Mouse (Mus musculus) c-Kit-positive CD71-negative TER-119-negative erythroid progenitor cells, embryonic 14.5 days (primary cell): ENCODE measurements around the gene Gm20517.
"Not testable (repeated sequence)": the region's sequence is repeated elsewhere in the genome, so short reads cannot be mapped to it uniquely, and the experiment has no call there.

ENCODE experiments used
- DNase-seq: peaks from one replicate; pipeline ENCODE4 v3.0.0-alpha.2; 2013; ENCODE audit warnings: low read depth

Gene Gm20517

DNA sequence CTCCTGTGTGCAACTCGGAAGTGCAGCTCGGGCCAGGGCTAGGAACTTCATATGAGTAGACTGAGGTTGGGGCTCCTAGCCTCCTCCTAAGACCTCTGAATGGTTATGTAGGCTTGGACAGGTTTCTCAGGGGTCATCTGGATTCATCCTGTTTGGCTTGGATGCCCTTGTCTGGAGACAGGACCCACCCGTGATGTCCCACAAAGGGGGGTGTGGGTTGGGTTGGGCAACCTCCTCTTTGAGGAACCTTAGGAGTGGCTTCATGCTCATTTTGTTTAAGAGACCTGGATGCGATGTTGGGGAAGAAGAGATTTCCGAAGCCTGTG lies 14.6 kb upstream of the Gm20517 start:
- DNase-seq, result no peak

DNA sequence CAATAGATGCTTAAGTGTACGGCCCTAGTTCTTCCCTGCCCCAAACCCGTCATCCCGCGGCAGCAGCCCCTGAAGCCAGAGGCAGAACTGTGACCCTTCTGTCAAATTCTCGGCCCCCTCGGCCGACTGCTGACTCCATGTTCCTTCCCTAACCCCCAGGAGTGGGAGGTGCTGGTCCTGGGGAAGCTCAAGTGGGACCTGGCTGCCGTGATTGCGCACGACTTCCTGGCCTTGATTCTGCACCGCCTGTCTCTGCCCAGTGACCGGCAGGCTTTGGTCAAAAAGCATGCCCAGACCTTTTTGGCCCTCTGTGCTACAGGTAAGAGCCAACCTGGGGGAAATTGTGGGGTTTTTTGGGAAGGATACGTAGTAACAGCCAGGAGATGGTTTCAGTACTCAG lies 14.1 kb upstream of the Gm20517 start:
- DNase-seq, result no peak

DNA sequence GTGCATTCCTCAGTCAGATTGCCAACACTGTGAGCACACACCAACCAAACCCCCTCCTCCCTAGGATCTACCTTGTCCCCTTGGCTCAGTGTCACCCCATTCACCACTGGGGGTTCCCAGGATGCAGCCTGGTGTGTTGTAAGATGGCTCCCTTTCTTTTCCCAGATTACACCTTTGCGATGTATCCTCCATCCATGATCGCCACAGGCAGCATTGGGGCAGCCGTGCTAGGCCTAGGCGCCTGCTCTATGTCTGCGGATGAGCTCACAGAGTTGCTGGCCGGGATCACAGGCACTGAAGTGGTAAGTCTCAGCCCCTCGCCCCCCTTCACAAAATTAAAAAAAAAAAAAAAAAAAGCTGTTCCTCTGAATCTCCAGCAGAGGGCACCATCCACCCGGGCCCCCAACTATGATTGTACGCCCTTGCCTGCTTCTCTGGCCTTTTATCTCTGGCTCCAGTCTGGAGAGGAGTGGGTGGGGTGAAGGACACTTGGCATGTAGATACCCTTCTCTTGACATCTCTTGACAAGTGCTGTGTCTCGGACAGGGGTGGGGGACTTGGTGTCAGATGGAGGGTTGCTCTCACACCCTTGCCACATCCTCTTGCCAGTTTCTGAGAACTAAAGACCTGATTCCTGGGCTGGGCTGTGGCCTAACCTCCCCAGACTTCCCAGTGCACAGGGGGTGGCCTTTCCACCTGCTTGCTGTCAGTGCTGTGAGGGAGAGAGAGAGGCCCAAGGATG lies 13.4 kb upstream of the Gm20517 start:
- DNase-seq, result peak; percentile 60

DNA sequence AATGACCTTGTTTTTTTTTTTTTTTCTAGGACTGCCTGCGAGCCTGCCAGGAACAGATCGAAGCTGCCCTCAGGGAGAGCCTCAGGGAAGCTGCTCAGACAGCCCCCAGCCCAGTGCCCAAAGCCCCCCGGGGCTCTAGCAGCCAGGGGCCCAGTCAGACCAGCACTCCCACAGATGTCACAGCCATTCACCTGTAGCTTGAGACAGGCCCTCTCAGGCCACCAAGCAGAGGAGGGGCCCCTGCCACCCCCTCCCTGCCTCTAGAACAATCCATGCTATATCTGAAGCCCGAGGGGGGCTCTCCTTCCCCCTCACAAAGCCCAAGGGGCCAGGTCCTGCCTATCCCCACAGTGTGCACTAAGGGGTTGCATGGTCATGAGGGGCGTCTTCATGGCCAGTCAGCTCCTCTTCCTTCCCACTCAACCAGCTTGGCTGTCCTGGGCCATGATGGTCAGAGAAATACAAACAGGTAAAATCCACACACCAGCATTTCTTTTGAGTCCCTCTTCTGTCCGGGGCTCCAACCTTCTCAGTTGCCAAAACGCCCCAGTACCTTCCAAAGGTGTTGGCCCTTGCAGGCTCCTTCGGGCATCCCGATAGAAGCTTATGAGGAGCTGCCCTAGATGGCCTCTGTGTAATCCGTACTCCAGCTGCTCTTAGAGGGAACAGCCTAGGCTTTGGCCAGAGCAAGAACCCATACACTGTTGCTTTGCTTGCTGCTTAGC lies 12.6 kb upstream of the Gm20517 start:
- not testable (repeated sequence) for DNase-seq

DNA sequence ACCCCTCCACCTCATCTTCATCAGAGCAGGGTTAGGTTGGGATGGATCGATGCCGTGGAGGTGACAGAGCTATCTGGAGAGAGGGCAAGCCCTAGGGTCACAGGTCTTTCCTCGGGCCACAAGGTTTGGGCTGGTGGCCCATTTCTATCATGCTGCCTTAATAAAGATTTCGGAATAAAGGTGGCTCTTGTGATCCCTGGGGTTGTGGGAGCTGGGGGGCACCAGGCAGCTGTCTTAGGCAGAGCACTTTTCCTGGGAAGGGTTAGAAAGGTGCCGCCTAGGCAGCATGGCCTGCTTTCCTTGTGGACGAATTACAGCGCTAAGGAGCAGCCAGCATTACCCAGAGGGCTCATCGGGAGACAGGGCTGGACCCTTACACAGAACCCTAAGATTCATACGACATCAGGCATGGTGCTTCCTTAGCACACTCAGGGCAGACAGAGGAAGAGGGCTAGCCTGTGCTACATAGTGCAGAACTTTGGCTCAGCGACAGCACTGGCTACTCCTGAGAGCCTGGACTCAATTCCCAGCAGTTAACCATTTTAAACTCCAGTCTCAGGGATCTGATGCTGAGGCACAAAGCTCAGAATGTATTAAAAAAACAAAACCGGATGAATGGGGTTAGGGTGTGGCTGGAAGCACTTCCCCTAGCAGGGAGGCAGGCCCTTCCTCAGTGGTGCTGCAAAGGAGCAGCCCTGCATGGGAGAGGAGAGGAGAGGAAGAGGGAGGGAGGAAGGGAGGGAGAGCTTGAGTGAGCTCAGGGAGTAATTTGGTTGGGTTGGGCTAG lies 11.7 kb upstream of the Gm20517 start:
- no peak for DNase-seq

DNA sequence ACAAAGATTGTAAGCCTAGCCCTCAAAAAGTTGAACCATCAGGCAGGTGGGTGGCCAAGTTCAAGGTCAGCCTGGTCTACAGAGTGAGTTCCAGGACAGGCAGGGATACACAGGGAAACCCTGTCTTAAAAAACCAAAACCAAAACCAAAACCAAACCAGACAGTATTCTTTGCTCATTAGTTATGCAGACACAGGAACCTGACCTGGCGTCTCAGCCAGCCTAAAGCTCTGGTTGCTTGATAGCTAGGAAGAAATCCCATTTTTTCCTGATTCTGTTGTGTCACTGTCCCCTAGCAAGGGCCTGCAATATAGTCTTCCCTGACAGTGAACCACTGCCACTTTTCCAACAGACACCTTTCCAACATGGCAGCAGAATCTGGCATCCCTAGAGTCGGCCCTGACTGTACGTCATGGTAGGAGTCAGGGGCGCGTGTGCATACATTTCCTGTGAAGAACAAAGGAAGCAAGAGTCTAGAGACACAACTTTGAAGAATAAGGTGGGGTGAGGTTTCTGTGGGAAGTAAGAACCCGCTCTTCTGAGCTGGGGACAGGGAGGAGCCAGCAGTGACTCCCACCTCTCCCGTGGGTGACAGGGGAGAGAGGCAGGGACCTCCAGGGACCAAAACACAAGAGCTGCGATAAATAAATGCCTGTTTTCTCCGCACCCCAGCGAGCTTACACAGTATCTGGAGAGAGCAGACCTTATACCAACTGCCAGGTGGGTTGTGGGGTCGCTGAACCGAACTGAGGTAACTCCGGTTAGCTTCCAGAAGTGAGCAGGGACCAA lies 10.6 kb upstream of the Gm20517 start:
- DNase-seq, result no peak

DNA sequence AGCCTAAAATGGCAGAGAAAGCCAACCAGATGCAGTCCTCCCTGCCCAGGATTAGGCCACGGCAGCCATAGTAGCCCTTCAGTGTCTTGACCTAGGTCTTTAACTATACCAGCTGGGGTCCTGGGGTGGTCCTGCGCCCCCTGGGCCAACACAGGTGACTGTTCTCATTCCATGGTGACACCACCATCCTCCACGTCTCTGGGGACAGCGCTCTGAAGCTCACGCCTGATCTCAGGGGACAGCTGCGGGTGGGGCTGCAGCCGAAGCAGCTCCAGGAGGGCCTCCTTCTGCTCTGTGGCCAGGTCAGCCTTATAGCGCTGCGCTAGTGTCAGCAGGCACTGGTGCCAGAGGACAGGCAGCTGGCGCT lies 10.0 kb upstream of the Gm20517 start:
- DNase-seq, result no peak

DNA sequence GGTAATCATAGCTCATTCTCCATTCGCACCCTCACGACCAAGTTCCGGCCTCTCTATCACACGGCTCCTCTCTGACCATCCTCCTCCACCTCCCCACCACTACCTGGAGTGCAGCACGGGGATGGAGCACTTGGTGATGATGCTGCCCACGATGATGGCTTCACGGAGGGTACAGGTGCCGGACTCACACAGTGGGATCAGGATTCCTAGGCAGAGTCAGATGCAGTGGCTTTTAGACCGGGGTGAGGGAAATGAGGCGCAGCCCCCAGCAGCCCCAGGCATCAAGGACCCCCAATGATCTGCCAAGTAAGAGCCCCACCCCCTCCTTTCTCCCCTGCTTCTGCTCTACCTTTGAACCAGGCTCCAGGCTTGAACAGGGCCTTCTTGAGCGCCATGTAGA lies 9.1 kb upstream of the Gm20517 start:
- no peak for DNase-seq

DNA sequence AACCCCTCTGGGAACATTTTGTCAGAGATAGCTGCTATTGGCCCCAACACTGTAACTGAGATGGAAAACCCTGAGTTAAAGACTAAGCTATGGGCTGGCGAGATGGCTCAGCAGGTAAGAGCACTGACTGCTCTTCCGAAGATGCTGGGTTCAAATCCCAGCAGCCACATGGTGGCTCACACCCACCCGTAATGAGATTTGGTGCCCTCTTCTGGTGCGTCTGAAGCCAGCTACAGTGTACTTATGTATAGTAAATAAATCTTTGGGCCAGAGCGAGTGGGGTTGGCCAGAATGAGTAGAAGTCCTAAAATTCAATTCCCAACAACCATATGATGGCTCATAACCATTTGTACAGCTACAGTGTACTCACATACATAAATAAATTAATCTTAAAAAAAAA lies 5.2 kb upstream of the Gm20517 start:
- DNase-seq, result no peak

DNA sequence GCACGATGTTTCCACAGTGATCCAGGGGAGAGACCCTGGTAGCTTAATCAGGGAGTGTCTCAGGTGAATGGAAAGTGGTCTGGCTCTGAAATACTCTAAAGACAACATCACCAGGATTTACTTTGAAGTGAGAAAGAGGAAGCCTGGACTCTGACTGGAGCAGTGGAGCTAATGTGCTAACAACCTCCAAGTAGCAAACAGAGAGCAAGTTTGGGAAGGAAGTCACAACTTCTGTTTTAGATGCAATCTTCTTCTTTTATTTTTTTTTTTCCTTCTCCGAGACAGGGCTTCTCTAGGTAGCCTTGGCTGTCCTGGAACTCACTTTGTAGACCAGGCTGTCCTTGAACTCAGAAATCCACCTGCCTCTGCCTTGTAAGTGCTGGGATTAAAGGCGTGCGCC lies 2.2 kb upstream of the Gm20517 start:
- no peak for DNase-seq

DNA sequence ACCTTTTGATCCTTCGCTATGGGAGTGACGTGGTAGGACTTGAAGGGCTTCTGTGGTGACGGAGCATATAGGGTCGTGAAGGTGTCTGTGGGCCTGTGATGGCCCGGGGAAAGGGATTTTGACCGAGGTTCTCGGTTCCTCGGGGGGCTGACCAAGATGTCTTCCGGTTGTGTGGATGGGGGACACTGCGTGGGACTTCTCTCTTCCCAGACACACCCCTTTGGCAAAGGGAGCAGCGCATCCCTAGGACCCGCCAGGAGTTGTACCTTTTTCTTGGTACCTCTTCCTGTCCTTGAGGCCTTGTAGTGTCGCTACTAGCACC lies 233 bp downstream of the Gm20517 start:
- DNase-seq, result no peak

DNA sequence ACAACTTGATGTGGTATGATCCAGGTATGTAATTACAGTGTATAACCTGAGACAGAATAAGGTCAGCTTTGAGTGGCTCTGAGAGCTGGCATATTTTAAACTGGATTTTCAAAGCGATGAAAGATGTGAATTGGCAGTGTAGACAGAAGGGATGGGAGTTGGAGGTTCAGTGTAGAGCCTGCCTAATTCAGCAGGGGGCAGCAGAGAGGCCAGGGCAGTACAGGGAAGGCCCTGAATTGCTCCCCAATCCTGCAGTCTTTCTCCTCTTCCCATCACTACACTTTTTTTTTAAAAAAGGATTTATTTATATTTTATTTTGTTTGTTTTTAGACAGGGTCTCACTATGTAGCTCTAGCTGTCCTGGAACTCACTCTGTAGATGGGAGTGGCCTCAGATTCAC lies 2.6 kb downstream of the Gm20517 start:
- peak; percentile 38 for DNase-seq

DNA sequence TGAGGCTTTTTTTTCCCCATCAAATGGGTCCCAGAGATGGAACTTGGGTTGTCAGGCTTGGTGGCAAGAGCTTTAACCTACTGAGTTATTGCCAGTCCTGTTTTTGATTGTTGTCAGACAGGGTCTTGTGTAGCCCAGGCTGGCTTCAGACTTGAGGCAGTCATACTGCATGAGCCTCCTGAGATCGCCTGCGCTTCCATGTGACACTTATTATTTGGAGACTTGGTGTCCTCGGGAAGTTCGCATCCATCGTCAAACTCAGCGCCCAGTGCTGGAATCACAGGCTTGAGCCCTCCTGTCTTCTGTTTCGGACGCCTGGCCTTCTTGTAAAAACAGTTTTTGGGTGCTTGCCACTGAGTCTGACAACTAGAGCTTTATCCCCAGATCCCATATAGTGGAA lies 4.7 kb downstream of the Gm20517 start:
- DNase-seq, result no peak

DNA sequence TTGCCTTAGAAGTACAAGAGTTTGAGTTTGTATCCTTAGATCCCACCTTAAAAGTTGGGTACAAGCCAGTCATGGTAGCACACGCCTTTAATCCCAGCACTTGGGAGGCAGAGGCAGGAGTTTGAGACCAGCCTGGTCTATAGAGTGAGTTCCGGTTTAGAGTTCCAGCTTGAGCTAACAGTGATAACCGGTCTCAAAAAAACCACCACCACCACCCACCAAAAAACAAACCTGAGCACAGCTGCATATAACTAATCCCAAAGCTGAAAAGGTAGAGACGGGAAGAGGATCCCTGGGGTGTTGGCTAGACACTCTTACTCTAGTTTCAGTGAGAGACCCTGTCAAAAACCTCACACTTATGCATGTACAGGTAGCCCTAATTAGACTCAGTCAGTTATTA lies 5.3 kb downstream of the Gm20517 start:
- DNase-seq, result no peak

DNA sequence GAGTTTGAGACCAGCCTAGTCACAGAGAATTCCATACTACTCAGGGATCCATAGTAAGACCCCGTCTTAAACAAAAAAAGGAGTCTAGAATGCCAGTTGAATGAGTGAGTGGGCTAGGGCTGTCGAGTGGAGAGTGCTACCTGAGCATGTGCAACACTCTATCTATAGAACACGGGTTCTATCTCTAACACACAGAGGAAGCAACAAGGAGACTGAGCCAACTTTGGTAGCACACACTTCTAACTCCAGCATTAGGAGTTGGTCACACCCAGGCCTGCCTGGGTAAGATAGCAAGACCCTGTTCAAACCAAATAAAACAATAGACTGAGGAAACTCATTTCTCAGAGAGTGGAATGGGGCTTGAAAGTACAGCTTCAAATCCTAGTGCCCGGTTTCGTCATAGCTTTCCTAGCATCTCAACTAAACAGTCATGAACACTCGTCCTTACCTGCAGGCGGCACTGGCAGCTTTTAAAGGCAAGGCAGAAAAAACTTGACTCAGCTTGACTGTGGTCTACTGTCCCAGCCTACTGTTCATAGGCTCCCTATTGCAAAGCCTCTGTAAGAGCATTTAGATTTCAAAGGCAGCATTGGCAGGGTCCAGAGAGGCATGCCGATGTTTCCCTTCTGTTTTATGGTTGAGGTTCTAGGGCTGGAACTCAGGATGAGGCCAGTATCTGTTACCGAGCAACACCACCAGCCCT lies 6.4 kb downstream of the Gm20517 start:
- DNase-seq, result peak; percentile 34

DNA sequence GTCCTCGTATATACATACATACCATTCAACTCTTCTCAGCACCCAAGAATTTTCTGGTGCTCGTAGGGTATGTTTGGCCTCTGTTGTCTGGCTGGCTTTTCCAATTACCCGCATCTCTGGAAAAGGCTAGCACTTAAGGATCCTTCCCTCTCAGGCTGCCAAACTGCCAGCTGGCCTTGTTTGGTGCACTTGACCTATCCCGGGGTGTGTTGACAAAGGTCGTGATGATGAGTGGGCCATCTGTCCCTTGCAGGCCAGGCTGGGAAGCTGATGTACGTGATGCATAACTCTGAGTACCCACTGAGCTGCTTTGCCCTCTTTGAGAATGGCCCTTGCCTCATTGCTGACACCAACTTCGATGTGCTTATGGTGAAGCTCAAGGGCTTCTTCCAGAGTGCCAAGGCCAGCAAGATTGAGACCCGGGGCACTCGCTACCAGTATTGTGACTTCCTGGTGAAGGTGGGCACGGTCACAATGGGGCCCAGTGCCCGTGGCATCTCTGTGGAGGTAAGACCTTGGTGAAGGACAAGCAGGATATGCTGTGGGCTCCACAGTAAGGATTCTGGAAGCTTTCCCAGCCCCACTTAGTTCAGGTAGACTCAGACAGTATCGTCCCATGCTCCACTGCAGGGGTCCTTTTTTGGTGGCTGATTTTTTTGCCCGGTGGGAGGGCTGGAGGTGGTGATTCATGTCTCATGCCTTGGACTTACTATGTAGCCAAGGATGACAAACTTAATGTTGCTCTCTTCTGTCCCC lies 7.3 kb downstream of the Gm20517 start:
- DNase-seq, result no peak

DNA sequence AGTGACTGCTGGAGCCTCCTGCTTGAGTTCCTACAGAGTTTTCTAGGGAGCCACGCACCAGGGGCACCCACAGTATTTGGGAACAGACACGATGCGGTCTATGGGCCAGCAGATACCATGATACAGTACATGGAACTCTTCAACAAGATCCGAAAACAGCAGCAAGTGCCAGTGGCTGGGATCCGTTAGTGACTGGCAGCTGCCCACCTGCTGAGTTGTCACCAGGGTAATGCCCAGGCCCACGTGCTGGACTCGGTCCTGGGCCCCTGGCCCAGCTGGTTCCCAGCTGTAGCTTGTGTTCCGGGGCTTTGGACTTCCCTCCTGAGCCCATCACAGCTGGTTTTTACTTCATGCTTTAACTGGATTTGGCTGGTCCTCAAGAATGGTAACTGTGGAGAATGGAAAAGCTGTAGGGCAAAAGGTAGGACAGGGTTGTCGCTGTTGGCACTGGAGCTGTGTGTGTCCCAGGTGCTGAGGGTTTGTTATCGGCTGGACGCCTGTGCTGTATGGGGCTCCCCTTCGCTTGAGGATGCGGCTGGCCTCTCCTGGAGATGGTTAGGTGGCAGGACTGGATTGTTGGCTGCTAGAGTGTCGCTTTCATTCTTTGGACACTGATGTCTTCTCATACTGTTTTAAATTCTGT lies 11.6 kb downstream of the Gm20517 start:
- DNase-seq, result no peak

DNA sequence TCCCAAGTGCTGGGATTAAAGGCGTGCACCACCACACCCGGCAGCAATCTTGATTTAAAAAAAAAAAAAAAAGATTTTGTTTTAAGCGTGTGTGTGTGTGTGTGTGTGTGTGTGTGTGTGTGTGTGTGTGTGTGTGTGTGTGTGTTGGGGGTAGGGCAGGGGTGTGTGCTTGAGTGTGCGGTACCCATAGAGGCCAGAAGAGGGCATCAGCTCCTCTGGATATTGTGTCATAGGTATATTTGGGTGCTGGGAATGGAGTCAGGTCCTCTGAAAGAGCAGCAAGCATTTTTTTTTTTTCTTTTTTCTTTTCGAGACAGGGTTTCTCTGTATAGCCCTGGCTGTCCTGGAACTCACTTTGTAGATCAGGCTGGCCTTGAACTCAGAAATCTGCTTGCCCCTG lies 13.2 kb downstream of the Gm20517 start:
- DNase-seq, result not testable (repeated sequence)

DNA sequence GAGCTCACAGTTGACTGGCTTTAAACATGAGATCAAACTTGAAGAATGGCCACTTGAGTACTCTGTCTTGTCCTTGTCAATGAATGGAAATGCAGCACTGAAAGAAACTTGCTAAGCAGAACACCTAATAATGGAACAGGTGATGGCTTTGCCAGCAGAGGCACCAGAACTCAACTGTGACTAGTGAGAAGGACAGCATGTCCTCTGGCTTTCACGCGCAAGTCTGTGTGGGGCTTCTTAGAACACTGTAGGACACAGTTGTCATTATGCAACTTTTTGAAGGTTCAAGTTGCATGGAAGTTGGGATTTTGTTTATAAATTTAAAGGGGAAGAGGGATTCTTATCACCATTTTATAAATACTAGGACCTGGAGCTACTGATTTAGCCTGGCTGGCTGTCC lies 13.7 kb downstream of the Gm20517 start:
- DNase-seq, result no peak

DNA sequence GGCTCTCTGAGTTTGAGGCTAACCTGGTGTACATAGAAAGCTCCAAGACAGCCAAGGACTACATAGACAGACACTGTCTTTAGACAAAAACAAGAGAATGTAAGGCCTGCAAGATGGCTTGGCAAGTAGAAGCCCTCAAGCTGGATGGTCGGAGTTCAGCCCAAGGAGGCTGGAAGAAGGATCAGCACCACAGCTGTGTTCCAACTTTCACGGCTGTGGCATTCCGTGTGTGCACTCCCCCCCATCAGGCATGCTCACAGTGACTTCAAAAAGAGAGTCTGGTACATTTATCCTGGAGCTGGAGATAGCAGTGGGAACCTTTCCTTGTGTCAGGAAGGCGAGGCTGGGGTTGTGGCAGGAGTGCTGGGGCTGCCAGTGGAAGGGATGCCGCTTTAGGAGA lies 14.6 kb downstream of the Gm20517 start:
- no peak for DNase-seq

DNA sequence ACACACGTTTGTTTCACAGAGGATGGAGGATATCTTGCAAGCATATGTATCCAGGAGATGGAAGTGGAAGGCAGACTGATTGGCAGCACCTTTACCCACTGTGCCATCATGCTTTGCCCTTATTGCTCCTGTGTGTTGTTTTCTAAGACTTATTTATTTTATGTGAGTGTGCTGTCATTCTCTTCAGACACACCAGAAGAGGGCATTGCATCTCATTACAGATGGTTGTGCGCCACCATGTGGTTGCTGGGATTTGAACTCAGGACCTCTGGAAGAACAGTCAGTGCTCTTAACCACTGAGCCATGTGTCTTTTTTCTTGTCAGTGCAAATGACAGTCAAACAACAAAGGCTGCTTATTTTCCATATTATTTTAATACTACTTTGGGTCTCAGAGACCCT lies 16.4 kb downstream of the Gm20517 start:
- DNase-seq, result no peak
